Mouse (Mus musculus) MEL (cell line): ENCODE data around the gene Unc93b1.

Source experiments
- CTCF ChIP-seq, 3 experiments: IDR thresholded peaks in 2 of 3; conservative IDR thresholded peaks in 1 of 3; 2 replicates each; pipeline ENCODE4 v1.5.1; 2011 to 2012; ENCODE audit warnings: low read length in 3 of 3, low read depth in 2 of 3, mild to moderate bottlenecking in 2 of 3, improper control_type of control experiment in 1 of 3, inconsistent platforms in 1 of 3, mixed read lengths in 1 of 3, moderate library complexity in 1 of 3; ENCODE audit not compliant: control insufficient read depth in 1 of 3, insufficient read depth in 1 of 3, poor library complexity in 1 of 3, severe bottlenecking in 1 of 3
- HCFC1 ChIP-seq: IDR thresholded peaks from 2 replicates; pipeline ENCODE4 v1.6.1; 2012; ENCODE audit warnings: low read depth, mild to moderate bottlenecking, inconsistent platforms, low read length, improper control_type of control experiment, moderate library complexity
- MAZ ChIP-seq: IDR thresholded peaks from 2 replicates; pipeline ENCODE4 v1.6.1; 2012; ENCODE audit warnings: low read depth, mild to moderate bottlenecking, inconsistent platforms, low read length, improper control_type of control experiment
- POLR2A ChIP-seq, 2 experiments: IDR thresholded peaks; 2 replicates each; pipeline ENCODE4 v1.6.1; 2011 to 2012; ENCODE audit warnings: low read length in 2 of 2, mild to moderate bottlenecking in 2 of 2, control low read depth in 1 of 2, improper control_type of control experiment in 1 of 2, low read depth in 1 of 2, moderate library complexity in 1 of 2; ENCODE audit not compliant: control insufficient read depth in 1 of 2, insufficient read depth in 1 of 2, poor library complexity in 1 of 2
- RAD21 ChIP-seq: IDR thresholded peaks from 2 replicates; pipeline ENCODE4 v1.6.1; 2011; ENCODE audit warnings: mild to moderate bottlenecking, low read depth, low read length, improper control_type of control experiment

- no peak for TF ChIP-seq HCFC1
- TF ChIP-seq CTCF (IDR thresholded peaks at IDR 0.05 in 2 of 3, conservative IDR thresholded peaks at IDR 0.05 in 1 of 3; ENCODE audit: control insufficient read depth in 1 of 3, insufficient read depth in 1 of 3, low read depth in 2 of 3, low read length in 3 of 3, poor library complexity in 1 of 3, severe bottlenecking in 1 of 3), result no peak
- no peak for TF ChIP-seq POLR2A (IDR thresholded peaks at IDR 0.05; ENCODE audit: control insufficient read depth in 1 of 2, insufficient read depth in 1 of 2, low read depth in 1 of 2, low read length in 2 of 2, poor library complexity in 1 of 2)
- no peak for TF ChIP-seq MAZ
- no peak for TF ChIP-seq RAD21
These were observed 3.3 kb upstream of the Unc93b1 start for GRCm38 (mm10) chr19:3931716-3932115.
